Mouse (Mus musculus): ENCODE results near the gene Sync. TPM values are rescaled to one million over a fixed set of nuclear protein-coding genes. Genes with fewer than 3 reads are reported as not detected.
A peak's percentile ranks its signal among the peaks of the same experiment; 100 is the strongest.

Gene Sync
- polyA plus RNA-seq, 1 experiment from 2014 or later = 1.5 TPM

- H3K4me1 ChIP-seq (replicated peaks) = peaks cover 6% of the 10 kb centered on the region
- no peaks in the 10 kb centered on the region for H3K36me3 ChIP-seq
- no peak overlapping the region for H3K9ac ChIP-seq
- H3K27me3 ChIP-seq = no peaks in the 10 kb centered on the region
- no peak overlapping the region for H3K4me3 ChIP-seq
- no peaks in the 10 kb centered on the region for H3K9me3 ChIP-seq
- ATAC-seq (ENCODE audit: low FRiP score, low read depth) = no peak
- H3K27ac ChIP-seq (replicated peaks) = no peak overlapping the region
- 69% methylated on average over 5 of the region's 5 CpGs for WGBS
- H3K4me2 ChIP-seq = no peak overlapping the region
Observed at GRCm38 (mm10) chr4:129266821-129267220, 20.6 kb upstream of the Sync start.

GRCm38 (mm10) chr4:129268698-129269097 lies 18.7 kb upstream of the Sync start:
- ATAC-seq (ENCODE audit: low FRiP score, low read depth) = no peak
- no peak overlapping the region for H3K4me2 ChIP-seq
- H3K9me3 ChIP-seq = no peaks in the 10 kb centered on the region
- no peak overlapping the region for H3K4me3 ChIP-seq
- H3K27ac ChIP-seq (replicated peaks) = no peak overlapping the region
- peaks cover under 1% of the 10 kb centered on the region for H3K4me1 ChIP-seq (replicated peaks)
- H3K27me3 ChIP-seq = no peaks in the 10 kb centered on the region
- no peaks in the 10 kb centered on the region for H3K36me3 ChIP-seq
- WGBS = 54% methylated on average over 1 of the region's 1 CpGs
- no peak overlapping the region for H3K9ac ChIP-seq

DNA sequence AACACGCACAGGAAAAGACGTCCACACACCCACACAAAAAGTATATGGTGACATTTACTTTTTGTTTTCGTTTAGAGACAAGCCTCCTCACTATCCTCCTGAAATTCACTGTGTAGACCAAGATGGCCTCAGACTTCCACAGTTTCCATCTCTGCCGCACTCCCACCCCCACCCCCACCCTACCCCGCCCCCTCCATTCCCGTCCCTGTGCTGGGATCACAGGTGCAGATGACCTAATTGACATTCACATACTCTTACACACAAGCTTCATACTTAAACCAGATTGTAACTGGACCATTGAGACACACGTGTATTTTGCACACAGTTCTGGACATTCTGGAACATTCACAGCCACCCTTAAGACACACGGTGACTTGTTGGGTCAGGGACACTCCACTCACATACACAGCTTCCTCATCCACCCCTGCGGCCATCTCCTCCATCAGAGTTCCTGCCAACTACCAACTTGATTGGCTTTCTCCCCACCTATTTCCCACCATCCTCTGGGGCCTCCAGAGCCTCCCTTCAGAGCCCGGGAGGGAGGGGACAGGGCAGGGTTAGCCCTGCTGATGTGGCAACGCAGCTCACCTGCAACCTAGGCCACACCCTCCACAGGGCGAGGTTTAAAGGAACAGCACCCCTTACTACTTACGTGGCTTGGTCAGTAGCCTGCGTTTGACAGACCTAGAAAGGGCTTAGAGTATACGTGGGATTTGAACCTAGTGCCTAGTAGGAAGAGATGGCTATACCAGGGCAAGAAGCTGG lies 15.2 kb upstream of the Sync start:
- no peak for ATAC-seq (ENCODE audit: low FRiP score, low read depth)
- Histone ChIP-seq H3K4me3 (no peak overlapping the region), H3K27me3 (no peaks in the 10 kb centered on the region), H3K9me3 (no peaks in the 10 kb centered on the region), H3K27ac (replicated peaks) (no peak overlapping the region), H3K4me1 (replicated peaks) (peaks cover 2% of the 10 kb centered on the region; the same call in 1 of the 2 replicates), H3K9ac (no peak overlapping the region), H3K4me2 (no peak overlapping the region), H3K36me3 (no peaks in the 10 kb centered on the region)
- 29% methylated on average over 15 of the region's 15 CpGs for WGBS

- peaks cover 2% of the 10 kb centered on the region; the same call in 1 of the 2 replicates for H3K4me1 ChIP-seq (replicated peaks)
- no peak for ATAC-seq (ENCODE audit: low FRiP score, low read depth)
- 36% methylated on average over 5 of the region's 5 CpGs for WGBS
Observed at GRCm38 (mm10) chr4:129272756-129273046, 14.7 kb upstream of the Sync start.

DNA sequence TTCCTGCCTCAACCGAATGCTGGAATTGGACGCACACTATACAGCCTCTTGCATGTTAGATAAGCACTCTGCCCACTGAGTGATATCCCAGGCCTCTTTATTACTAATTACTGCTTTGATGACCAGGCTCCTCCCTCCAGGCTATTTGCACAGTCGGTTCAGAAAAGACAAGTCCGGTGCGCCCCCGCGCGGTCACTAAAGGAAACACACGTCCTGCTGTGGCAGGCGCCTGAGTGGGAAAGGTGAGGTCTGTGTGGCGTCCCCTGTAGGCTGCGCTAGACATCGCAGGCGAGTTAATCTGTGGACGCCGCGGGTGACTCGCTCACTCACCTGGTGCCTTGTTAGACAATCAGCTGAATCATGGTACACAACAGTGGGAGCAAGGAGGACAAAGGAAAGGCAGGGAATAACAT lies 11.0 kb upstream of the Sync start:
- 0 out of 2 replicates have a peak, but pooled peaks have one; percentile 42 for ATAC-seq (ENCODE audit: low FRiP score, low read depth)
- WGBS = 1% methylated on average over 18 of the region's 18 CpGs
- Histone ChIP-seq H3K9me3 (no peaks in the 10 kb centered on the region), H3K4me1 (replicated peaks) (peaks cover 2% of the 10 kb centered on the region; the same call in 1 of the 2 replicates), H3K27ac (replicated peaks) (no peak overlapping the region), H3K4me3 (no peak overlapping the region), H3K9ac (no peak overlapping the region), H3K36me3 (no peaks in the 10 kb centered on the region), H3K27me3 (no peaks in the 10 kb centered on the region), H3K4me2 (no peak overlapping the region)

More at GRCm38 (mm10) chr4:129272756-129273046, 14.7 kb upstream of the Sync start:
- H3K27me3 ChIP-seq = no peaks in the 10 kb centered on the region
- no peak overlapping the region for H3K4me2 ChIP-seq
- H3K9ac ChIP-seq = no peak overlapping the region
- H3K27ac ChIP-seq (replicated peaks) = no peak overlapping the region
- no peaks in the 10 kb centered on the region for H3K36me3 ChIP-seq
- H3K9me3 ChIP-seq = no peaks in the 10 kb centered on the region
- H3K4me3 ChIP-seq = no peak overlapping the region

DNA sequence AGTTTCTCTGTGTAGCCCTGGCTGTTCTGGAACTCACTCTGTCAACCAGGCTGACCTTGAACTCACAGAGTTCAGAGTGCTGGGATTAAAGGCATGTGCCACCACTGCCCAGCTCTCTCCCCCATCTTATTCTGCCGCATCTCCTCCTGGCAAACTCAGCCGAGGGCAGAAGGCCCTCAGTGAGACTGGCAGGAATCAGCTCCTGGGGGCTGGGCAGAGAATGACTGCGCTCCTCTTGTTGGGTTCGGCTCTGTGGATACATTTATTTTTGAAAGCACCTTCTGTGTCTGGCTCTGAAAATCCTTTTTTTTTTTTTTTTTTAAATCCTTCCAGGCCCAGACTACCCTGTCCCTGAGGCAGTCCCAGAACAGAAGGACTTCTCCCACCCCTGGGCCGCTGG lies 4.6 kb upstream of the Sync start:
- ATAC-seq (ENCODE audit: low FRiP score, low read depth) = no peak
- peaks cover 10% of the 10 kb centered on the region for H3K27me3 ChIP-seq
- peaks cover 19% of the 10 kb centered on the region for H3K4me1 ChIP-seq (replicated peaks)
- H3K9me3 ChIP-seq = no peaks in the 10 kb centered on the region
- H3K36me3 ChIP-seq = no peaks in the 10 kb centered on the region
- H3K4me2 ChIP-seq = no peak overlapping the region
- no peak overlapping the region for H3K4me3 ChIP-seq
- no peak overlapping the region for H3K9ac ChIP-seq
- H3K27ac ChIP-seq (replicated peaks) = no peak overlapping the region
- 90% methylated on average over 5 of the region's 5 CpGs for WGBS

GRCm38 (mm10) chr4:129283226-129283625 lies 4.2 kb upstream of the Sync start:
- no peaks in the 10 kb centered on the region for H3K9me3 ChIP-seq
- H3K4me3 ChIP-seq = no peak overlapping the region
- ATAC-seq (ENCODE audit: low FRiP score, low read depth) = no peak
- H3K4me2 ChIP-seq = no peak overlapping the region
- H3K36me3 ChIP-seq = no peaks in the 10 kb centered on the region
- H3K9ac ChIP-seq = no peak overlapping the region
- peaks cover 10% of the 10 kb centered on the region for H3K27me3 ChIP-seq
- H3K27ac ChIP-seq (replicated peaks) = no peak overlapping the region
- peaks cover 23% of the 10 kb centered on the region for H3K4me1 ChIP-seq (replicated peaks)
- 90% methylated on average over 5 of the region's 5 CpGs for WGBS

DNA sequence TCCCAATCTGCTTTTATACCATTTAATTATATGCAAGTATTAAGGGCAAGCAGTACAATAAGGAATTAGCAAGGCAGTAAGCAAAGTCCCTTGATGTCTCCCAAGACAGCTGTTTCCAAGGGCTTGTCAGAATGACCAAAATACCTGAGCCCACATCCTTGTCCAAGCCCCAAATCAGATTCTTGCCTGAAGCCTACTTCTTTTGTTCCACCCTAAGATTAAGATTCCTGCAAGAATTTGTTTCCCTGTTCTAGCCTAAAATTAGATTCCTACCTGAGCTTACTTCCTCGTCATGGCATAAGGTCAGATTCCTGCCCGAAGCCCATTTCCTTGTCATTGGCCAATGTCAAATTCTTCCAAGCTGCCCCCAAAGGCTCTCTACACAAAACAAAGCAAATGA lies 2.7 kb upstream of the Sync start:
- 90% methylated on average over 2 of the region's 2 CpGs for WGBS

GRCm38 (mm10) chr4:129286001-129286682 lies 1.3 kb upstream of the Sync start:
- Histone ChIP-seq H3K9ac (no peak overlapping the region), H3K9me3 (no peaks in the 10 kb centered on the region), H3K27me3 (peaks cover 12% of the 10 kb centered on the region), H3K4me2 (peak overlapping the region; percentile 94), H3K36me3 (no peaks in the 10 kb centered on the region), H3K4me1 (replicated peaks) (peaks cover 23% of the 10 kb centered on the region), H3K27ac (replicated peaks) (no peak overlapping the region), H3K4me3 (no peak overlapping the region)
- WGBS = 53% methylated on average over 5 of the region's 5 CpGs
- ATAC-seq (ENCODE audit: low FRiP score, low read depth) = peak; percentile 78

More for the DNA sequence above, 2.7 kb upstream of the Sync start:
- H3K9ac ChIP-seq = no peak overlapping the region
- no peak for ATAC-seq (ENCODE audit: low FRiP score, low read depth)
- H3K36me3 ChIP-seq = no peaks in the 10 kb centered on the region
- H3K4me2 ChIP-seq = no peak overlapping the region
- H3K9me3 ChIP-seq = no peaks in the 10 kb centered on the region
- peaks cover 23% of the 10 kb centered on the region for H3K4me1 ChIP-seq (replicated peaks)
- peaks cover 12% of the 10 kb centered on the region for H3K27me3 ChIP-seq
- no peak overlapping the region for H3K27ac ChIP-seq (replicated peaks)
- H3K4me3 ChIP-seq = no peak overlapping the region

GRCm38 (mm10) chr4:129286683-129287471 lies 540 bp upstream of the Sync start:
- peaks cover 23% of the 10 kb centered on the region for H3K4me1 ChIP-seq (replicated peaks)
- peaks cover 12% of the 10 kb centered on the region for H3K27me3 ChIP-seq
- no peak overlapping the region for H3K27ac ChIP-seq (replicated peaks)
- H3K36me3 ChIP-seq = no peaks in the 10 kb centered on the region
- ATAC-seq (ENCODE audit: low FRiP score, low read depth) = peak; percentile 44; the same call in 1 of the 2 replicates
- no peaks in the 10 kb centered on the region for H3K9me3 ChIP-seq
- 4% methylated on average over 21 of the region's 28 CpGs for WGBS
- peak overlapping the region; percentile 57 for H3K9ac ChIP-seq
- H3K4me3 ChIP-seq = peak overlapping the region; percentile 52
- H3K4me2 ChIP-seq = peak overlapping the region; percentile 94

DNA sequence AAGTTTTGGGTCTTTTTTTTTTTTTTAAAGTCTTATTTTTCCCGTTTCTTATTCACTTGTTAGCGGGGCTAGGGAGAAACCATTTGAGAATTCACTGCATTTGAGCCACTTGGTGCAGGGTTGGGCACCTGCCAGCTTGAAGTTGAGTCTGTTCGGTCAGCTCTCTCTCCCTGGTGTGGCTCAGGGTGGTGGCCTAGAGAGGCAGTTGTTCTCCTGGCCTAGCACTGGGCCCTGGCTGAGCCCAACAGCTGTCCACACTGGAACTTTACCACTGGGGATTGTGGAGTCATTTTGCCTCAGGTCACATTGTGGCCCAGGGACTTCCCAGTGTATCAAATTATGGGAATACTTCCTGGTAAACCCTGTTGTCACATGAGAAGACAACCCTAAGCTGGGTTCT lies 650 bp downstream of the Sync start:
- WGBS = 36% methylated on average over 3 of the region's 3 CpGs
- Histone ChIP-seq H3K9ac (no peak overlapping the region), H3K27ac (replicated peaks) (no peak overlapping the region), H3K4me3 (peak overlapping the region; percentile 52), H3K27me3 (peaks cover 12% of the 10 kb centered on the region), H3K9me3 (no peaks in the 10 kb centered on the region), H3K4me1 (replicated peaks) (peaks cover 23% of the 10 kb centered on the region), H3K36me3 (no peaks in the 10 kb centered on the region), H3K4me2 (peak overlapping the region; percentile 94)
- no peak for ATAC-seq (ENCODE audit: low FRiP score, low read depth)

DNA sequence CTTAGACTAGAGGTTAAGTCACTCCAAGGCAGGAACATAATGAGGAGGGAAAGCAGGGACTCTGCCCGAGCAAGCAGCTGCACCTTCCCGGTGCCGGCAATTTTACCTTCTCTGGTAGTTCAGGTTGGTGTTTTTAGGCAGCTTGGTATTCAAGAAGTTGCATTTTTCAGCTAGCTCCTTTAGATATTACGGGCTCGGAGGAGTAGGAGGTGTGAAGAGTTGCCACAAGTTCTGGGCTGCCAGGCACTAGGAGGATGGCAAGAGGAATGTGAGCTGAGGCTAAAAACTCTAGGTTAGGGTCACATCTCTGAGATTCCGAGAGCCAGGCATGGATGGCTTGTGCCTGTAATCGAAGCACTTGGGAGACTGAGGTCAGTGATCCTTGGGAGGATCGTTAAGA lies 2.3 kb downstream of the Sync start:
- H3K9ac ChIP-seq = no peak overlapping the region
- no peak for ATAC-seq (ENCODE audit: low FRiP score, low read depth)
- no peak overlapping the region for H3K4me3 ChIP-seq
- H3K4me2 ChIP-seq = no peak overlapping the region
- H3K9me3 ChIP-seq = no peaks in the 10 kb centered on the region
- no peaks in the 10 kb centered on the region for H3K36me3 ChIP-seq
- WGBS = 92% methylated on average over 8 of the region's 8 CpGs
- peaks cover 28% of the 10 kb centered on the region for H3K4me1 ChIP-seq (replicated peaks)
- H3K27ac ChIP-seq (replicated peaks) = no peak overlapping the region
- peaks cover 12% of the 10 kb centered on the region for H3K27me3 ChIP-seq

Measured in hindbrain, embryonic 15.5 days (tissue).